Mouse (Mus musculus): ENCODE data around the gene Skap2. TPM values are rescaled to one million over a fixed set of nuclear protein-coding genes. Genes with fewer than 3 reads are reported as not detected.

Skap2 gene
- polyA plus RNA-seq (2015; fragmentation: Nextera tagmentation; extraction: Ambion mirVana) = 59.3 and 65.0 TPM in 2 replicates

- peaks cover 17% of the 10 kb centered on the region for H3K4me1 ChIP-seq
- peak within 1 kb of the TSS; percentile 73 for H3K4me3 ChIP-seq
- under 1% methylated on average over 51 of the region's 51 CpGs for WGBS
- peak within 1 kb of the TSS; percentile 55 for H3K9ac ChIP-seq
- no peaks in the 10 kb centered on the region for H3K36me3 ChIP-seq
- H3K4me2 ChIP-seq = peak within 1 kb of the TSS; percentile 83
- H3K9me3 ChIP-seq = no peaks in the 10 kb centered on the region
- peak within 1 kb of the TSS; percentile 83 for H3K27ac ChIP-seq
- peak; percentile 98 for ATAC-seq (ENCODE audit: borderline replicate concordance, extremely low read depth, low FRiP score, low TSS enrichment)
- H3K27me3 ChIP-seq = peaks cover 20% of the 10 kb centered on the region; the same call in 1 of the 2 replicates
These were observed at the start of gene Skap2 for GRCm38 (mm10) chr6:52012409-52013244. Gene Skap2 (minus strand): TSS chr6:52012549.

GRCm38 (mm10) chr6:52058899-52059448 lies 46.6 kb upstream of the Skap2 start:
- Histone ChIP-seq H3K27ac (0 out of 2 replicates have a peak overlapping the region, but pooled peaks have one; percentile 27), H3K4me3 (no peak overlapping the region), H3K36me3 (no peaks in the 10 kb centered on the region), H3K9ac (no peak overlapping the region), H3K9me3 (no peaks in the 10 kb centered on the region), H3K27me3 (no peaks in the 10 kb centered on the region), H3K4me1 (peaks cover 20% of the 10 kb centered on the region), H3K4me2 (peak overlapping the region; percentile 10)
- WGBS = 34% methylated on average over 10 of the region's 10 CpGs
- ATAC-seq (ENCODE audit: borderline replicate concordance, extremely low read depth, low FRiP score, low TSS enrichment) = peak; percentile 51

- H3K27ac ChIP-seq = no peak overlapping the region
- H3K9me3 ChIP-seq = no peaks in the 10 kb centered on the region
- H3K27me3 ChIP-seq = no peaks in the 10 kb centered on the region
- ATAC-seq (ENCODE audit: borderline replicate concordance, extremely low read depth, low FRiP score, low TSS enrichment) = no peak; the same call in 1 of the 2 replicates
- no peak overlapping the region for H3K4me2 ChIP-seq
- WGBS = 40% methylated on average over 5 of the region's 5 CpGs
- H3K4me1 ChIP-seq = peaks cover 16% of the 10 kb centered on the region; the same call in 1 of the 2 replicates
- no peaks in the 10 kb centered on the region for H3K36me3 ChIP-seq
- no peak overlapping the region for H3K9ac ChIP-seq
- no peak overlapping the region for H3K4me3 ChIP-seq
These were observed 45.8 kb upstream of the Skap2 start for GRCm38 (mm10) chr6:52058120-52058519.

GRCm38 (mm10) chr6:52053567-52054561 lies 41.5 kb upstream of the Skap2 start:
- H3K4me2 ChIP-seq = no peak overlapping the region
- no peaks in the 10 kb centered on the region for H3K27me3 ChIP-seq
- H3K27ac ChIP-seq = no peak overlapping the region

GRCm38 (mm10) chr6:52050062-52050461 lies 37.7 kb upstream of the Skap2 start:
- H3K4me2 ChIP-seq = no peak overlapping the region
- H3K36me3 ChIP-seq = no peaks in the 10 kb centered on the region
- ATAC-seq (ENCODE audit: borderline replicate concordance, extremely low read depth, low FRiP score, low TSS enrichment) = no peak
- H3K27me3 ChIP-seq = no peaks in the 10 kb centered on the region
- H3K9ac ChIP-seq = no peak overlapping the region
- H3K4me3 ChIP-seq = no peak overlapping the region
- H3K27ac ChIP-seq = no peak overlapping the region
- no peaks in the 10 kb centered on the region for H3K9me3 ChIP-seq
- WGBS = 52% methylated on average over 12 of the region's 12 CpGs
- H3K4me1 ChIP-seq = peaks cover 3% of the 10 kb centered on the region; the same call in 1 of the 2 replicates

More at GRCm38 (mm10) chr6:52053567-52054561, 41.5 kb upstream of the Skap2 start:
- Histone ChIP-seq H3K4me1 (peaks cover 9% of the 10 kb centered on the region; the same call in 1 of the 2 replicates), H3K9me3 (no peaks in the 10 kb centered on the region), H3K4me3 (no peak overlapping the region), H3K36me3 (no peaks in the 10 kb centered on the region), H3K9ac (no peak overlapping the region)
- ATAC-seq (ENCODE audit: borderline replicate concordance, extremely low read depth, low FRiP score, low TSS enrichment) = no peak
- WGBS = 67% methylated on average over 15 of the region's 15 CpGs

GRCm38 (mm10) chr6:52045517-52045916 lies 33.2 kb upstream of the Skap2 start:
- Histone ChIP-seq H3K4me3 (no peak overlapping the region), H3K27ac (no peak overlapping the region), H3K36me3 (no peaks in the 10 kb centered on the region), H3K4me2 (no peak overlapping the region), H3K9me3 (no peaks in the 10 kb centered on the region), H3K27me3 (no peaks in the 10 kb centered on the region), H3K4me1 (peaks cover 3% of the 10 kb centered on the region; the same call in 1 of the 2 replicates), H3K9ac (no peak overlapping the region)
- 56% methylated on average over 5 of the region's 5 CpGs for WGBS
- ATAC-seq (ENCODE audit: borderline replicate concordance, extremely low read depth, low FRiP score, low TSS enrichment) = no peak

GRCm38 (mm10) chr6:52036077-52036476 lies 23.7 kb upstream of the Skap2 start:
- Histone ChIP-seq H3K27me3 (no peaks in the 10 kb centered on the region), H3K27ac (no peak overlapping the region), H3K4me3 (no peak overlapping the region), H3K9me3 (no peaks in the 10 kb centered on the region), H3K4me1 (no peaks in the 10 kb centered on the region), H3K36me3 (no peaks in the 10 kb centered on the region), H3K4me2 (no peak overlapping the region), H3K9ac (no peak overlapping the region)
- no peak for ATAC-seq (ENCODE audit: borderline replicate concordance, extremely low read depth, low FRiP score, low TSS enrichment)
- 85% methylated on average over 4 of the region's 4 CpGs for WGBS

GRCm38 (mm10) chr6:52031181-52031580 lies 18.8 kb upstream of the Skap2 start:
- Histone ChIP-seq H3K4me2 (no peak overlapping the region), H3K27ac (no peak overlapping the region), H3K36me3 (no peaks in the 10 kb centered on the region), H3K9ac (no peak overlapping the region), H3K27me3 (no peaks in the 10 kb centered on the region), H3K9me3 (no peaks in the 10 kb centered on the region), H3K4me3 (no peak overlapping the region), H3K4me1 (peaks cover 6% of the 10 kb centered on the region)
- ATAC-seq (ENCODE audit: borderline replicate concordance, extremely low read depth, low FRiP score, low TSS enrichment) = no peak
- 31% methylated on average over 7 of the region's 7 CpGs for WGBS

- Histone ChIP-seq H3K9ac (no peak overlapping the region), H3K27ac (no peak overlapping the region), H3K4me2 (no peak overlapping the region), H3K4me1 (peaks cover 12% of the 10 kb centered on the region), H3K9me3 (no peaks in the 10 kb centered on the region), H3K4me3 (no peak overlapping the region), H3K36me3 (no peaks in the 10 kb centered on the region), H3K27me3 (no peaks in the 10 kb centered on the region)
- 89% methylated on average over 7 of the region's 7 CpGs for whole genome bisulfite sequencing
- ATAC-seq (ENCODE audit: borderline replicate concordance, extremely low read depth, low FRiP score, low TSS enrichment) = no peak
These were observed 15.8 kb upstream of the Skap2 start for GRCm38 (mm10) chr6:52028131-52028530.

- H3K27ac ChIP-seq = no peak overlapping the region
- no peak overlapping the region for H3K4me3 ChIP-seq
- H3K36me3 ChIP-seq = no peaks in the 10 kb centered on the region
- no peaks in the 10 kb centered on the region for H3K27me3 ChIP-seq
- no peaks in the 10 kb centered on the region for H3K9me3 ChIP-seq
- H3K9ac ChIP-seq = no peak overlapping the region
- H3K4me2 ChIP-seq = no peak overlapping the region
- WGBS = 81% methylated on average over 4 of the region's 4 CpGs
- peaks cover 12% of the 10 kb centered on the region for H3K4me1 ChIP-seq
- no peak for ATAC-seq (ENCODE audit: borderline replicate concordance, extremely low read depth, low FRiP score, low TSS enrichment)
These were observed 14.8 kb upstream of the Skap2 start for GRCm38 (mm10) chr6:52027181-52027580.

GRCm38 (mm10) chr6:52026281-52026680 lies 13.9 kb upstream of the Skap2 start:
- Histone ChIP-seq H3K4me2 (peak overlapping the region; percentile 28), H3K4me1 (peaks cover 12% of the 10 kb centered on the region), H3K4me3 (peak overlapping the region; percentile 11; the same call in 1 of the 2 replicates), H3K9ac (no peak overlapping the region), H3K27me3 (no peaks in the 10 kb centered on the region), H3K9me3 (no peaks in the 10 kb centered on the region), H3K36me3 (no peaks in the 10 kb centered on the region), H3K27ac (peak overlapping the region; percentile 58)
- WGBS = 44% methylated on average over 11 of the region's 11 CpGs
- ATAC-seq (ENCODE audit: borderline replicate concordance, extremely low read depth, low FRiP score, low TSS enrichment) = peak; percentile 62

All from lung, embryonic 15.5 days (tissue).